Mouse (Mus musculus) embryonic facial prominence, embryonic 11.5 days (tissue): Measurements from ENCODE around the gene Slc8a1. TPM values are rescaled to one million over a fixed set of nuclear protein-coding genes. Genes with fewer than 3 reads are reported as not detected.

ENCODE experiments used
- ATAC-seq: fragments of 200-750 bp; cut with Nextera tagmentation; replicated peaks from 2 replicates; pipeline ENCODE4 v1.8.0; 2017; ENCODE audit warnings: low read depth; ENCODE audit not compliant: insufficient number of reproducible peaks, low FRiP score, low TSS enrichment
- DNase-seq: peaks from one replicate; pipeline ENCODE4 v3.0.0-alpha.2; 2015; ENCODE audit warnings: low spot score
- H3K27ac ChIP-seq: fragments of 300-500 bp; sonication (generic); replicated peaks from 2 replicates; pipeline ENCODE4 v1.5.1; 2014; ENCODE audit warnings: mild to moderate bottlenecking, low read depth, low read length, control low read depth
- H3K27me3 ChIP-seq: fragments of 300-500 bp; sonication (generic); 2 replicates; pipeline ENCODE4 v1.6.1; 2014; ENCODE audit warnings: mild to moderate bottlenecking, low read length, moderate library complexity, mixed read lengths; ENCODE audit not compliant: control insufficient read depth, insufficient read depth
- H3K36me3 ChIP-seq: fragments of 300-500 bp; sonication (generic); replicated peaks from 2 replicates; pipeline ENCODE4 v1.6.1; 2014; ENCODE audit warnings: low read depth, mild to moderate bottlenecking, low read length, moderate library complexity, mixed read lengths; ENCODE audit not compliant: control insufficient read depth, insufficient read depth
- H3K4me1 ChIP-seq: fragments of 300-500 bp; sonication (generic); 2 replicates; pipeline ENCODE4 v1.6.1; 2014; ENCODE audit warnings: low read length, mixed read lengths; ENCODE audit not compliant: control insufficient read depth, insufficient read depth
- H3K4me2 ChIP-seq: fragments of 300-500 bp; sonication (generic); 2 replicates; pipeline ENCODE4 v1.6.1; 2014; ENCODE audit warnings: low read depth, mild to moderate bottlenecking, control low read depth, low read length, moderate library complexity
- H3K4me3 ChIP-seq: fragments of 300-500 bp; sonication (generic); 2 replicates; pipeline ENCODE4 v1.5.1; 2014; ENCODE audit warnings: low read depth, low read length, control low read depth
- H3K9ac ChIP-seq: fragments of 300-500 bp; sonication (generic); replicated peaks from 2 replicates; pipeline ENCODE4 v1.6.1; 2014; ENCODE audit warnings: mild to moderate bottlenecking, control low read depth, low read length
- H3K9me3 ChIP-seq: fragments of 300-500 bp; sonication (generic); replicated peaks from 2 replicates; pipeline ENCODE4 v1.6.1; 2016; ENCODE audit warnings: mild to moderate bottlenecking, low read length, inconsistent platforms, mixed read lengths; ENCODE audit not compliant: control insufficient read depth
- WGBS: fragments of 180-500 bp; shearing (Covaris S2); extraction: QIAGEN DNeasy Blood & Tissue Kit; methylation state at CpG from one replicate; pipeline ENCODE4 v1.1.7; 2014; 5-methylcytosine and 5-hydroxymethylcytosine counted together
- polyA plus RNA-seq: library from polyadenylated mRNA; unstranded; fragments of >200 nt; fragmentation: Nextera tagmentation; extraction: Ambion mirVana; gene quantifications from 2 replicates; pipeline ENCODE4 v1.2.1, GENCODE M21; 2014

Gene Slc8a1
- polyA plus RNA-seq, 1 experiment from 2014 or later = 3.1 TPM

DNA sequence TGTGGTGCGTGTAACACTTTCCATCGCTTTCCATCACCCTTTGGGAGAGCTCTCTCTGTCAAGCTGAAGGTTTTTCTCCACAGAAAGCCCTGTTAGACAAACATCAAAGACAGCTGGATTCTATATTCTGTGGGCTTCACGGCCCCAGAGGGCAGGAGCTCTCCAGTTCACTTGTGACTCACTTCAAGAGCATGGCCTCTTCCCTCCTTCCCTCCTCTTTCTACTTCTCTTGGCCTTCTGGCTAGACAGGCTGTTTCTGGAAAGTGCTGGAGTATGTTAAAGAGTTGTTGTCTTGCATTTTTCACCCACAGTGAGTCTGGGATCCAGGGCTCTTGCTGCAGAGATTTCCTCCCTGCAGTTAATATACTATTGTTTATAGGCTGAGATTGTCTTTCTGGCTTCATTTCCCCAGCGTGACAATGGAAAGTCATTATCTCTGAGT lies 132.9 kb downstream of the Slc8a1 start:
- ATAC-seq (no peak), DNase-seq (peak; percentile 6)
- 55% methylated on average over 4 of the region's 4 CpGs for WGBS
- H3K27me3 ChIP-seq = no peaks in the 10 kb centered on the region
- no peaks in the 10 kb centered on the region for H3K36me3 ChIP-seq
- no peaks in the 10 kb centered on the region for H3K9me3 ChIP-seq
- H3K9ac ChIP-seq = no peak overlapping the region
- no peaks in the 10 kb centered on the region for H3K4me1 ChIP-seq
- no peak overlapping the region for H3K4me2 ChIP-seq
- H3K4me3 ChIP-seq = no peak overlapping the region
- no peak overlapping the region for H3K27ac ChIP-seq

DNA sequence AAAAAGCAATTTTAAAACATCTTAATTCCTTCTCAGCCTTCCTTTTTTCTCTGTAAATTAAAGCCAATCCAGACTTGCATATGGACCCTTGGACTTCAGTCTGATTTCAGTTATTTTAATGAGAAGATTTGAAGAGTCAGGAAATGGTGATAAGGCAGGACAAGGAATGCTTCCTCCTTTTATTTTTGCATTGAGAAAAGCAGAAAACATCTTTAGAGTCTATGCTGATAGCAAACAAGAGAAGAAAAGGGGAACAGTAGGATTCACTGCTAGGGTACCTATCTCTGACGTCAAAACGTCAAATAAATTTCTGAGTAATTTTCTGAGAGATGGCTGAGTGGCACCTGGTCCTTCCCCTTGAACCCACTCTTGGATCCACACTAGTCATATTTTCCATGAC lies 139.1 kb downstream of the Slc8a1 start:
- no peaks in the 10 kb centered on the region for H3K36me3 ChIP-seq
- ATAC-seq (no peak), DNase-seq (no peak)
- H3K9me3 ChIP-seq = no peaks in the 10 kb centered on the region
- H3K27ac ChIP-seq = no peak overlapping the region
- no peak overlapping the region for H3K4me3 ChIP-seq
- WGBS = 92% methylated on average over 2 of the region's 2 CpGs
- no peaks in the 10 kb centered on the region for H3K27me3 ChIP-seq
- no peaks in the 10 kb centered on the region for H3K4me1 ChIP-seq
- no peak overlapping the region for H3K4me2 ChIP-seq
- no peak overlapping the region for H3K9ac ChIP-seq

DNA sequence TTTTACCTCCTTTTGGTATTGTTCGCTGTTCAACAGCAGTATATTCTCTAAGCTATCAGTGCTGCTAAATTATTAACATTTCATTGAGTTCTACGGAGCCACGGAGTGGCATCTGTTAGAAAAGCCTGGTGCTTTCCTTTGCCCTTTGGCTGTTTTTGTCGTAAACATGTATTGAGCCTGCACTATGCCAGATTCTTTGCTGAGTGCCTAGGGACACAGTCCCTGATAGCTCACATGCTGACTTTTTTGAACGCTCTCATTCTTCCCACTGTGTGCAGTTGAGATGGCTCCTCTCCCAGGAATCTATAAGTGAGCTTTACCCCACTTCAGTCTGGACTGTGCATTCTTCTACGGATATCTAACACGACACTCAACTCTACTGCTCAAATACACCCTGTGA lies 148.4 kb downstream of the Slc8a1 start:
- Histone ChIP-seq H3K9me3 (no peaks in the 10 kb centered on the region), H3K4me2 (no peak overlapping the region), H3K4me3 (no peak overlapping the region), H3K27ac (no peak overlapping the region), H3K4me1 (no peaks in the 10 kb centered on the region), H3K9ac (no peak overlapping the region), H3K36me3 (no peaks in the 10 kb centered on the region), H3K27me3 (no peaks in the 10 kb centered on the region)
- WGBS = 80% methylated on average over 7 of the region's 7 CpGs
- no peak for ATAC-seq
- no peak for DNase-seq

DNA sequence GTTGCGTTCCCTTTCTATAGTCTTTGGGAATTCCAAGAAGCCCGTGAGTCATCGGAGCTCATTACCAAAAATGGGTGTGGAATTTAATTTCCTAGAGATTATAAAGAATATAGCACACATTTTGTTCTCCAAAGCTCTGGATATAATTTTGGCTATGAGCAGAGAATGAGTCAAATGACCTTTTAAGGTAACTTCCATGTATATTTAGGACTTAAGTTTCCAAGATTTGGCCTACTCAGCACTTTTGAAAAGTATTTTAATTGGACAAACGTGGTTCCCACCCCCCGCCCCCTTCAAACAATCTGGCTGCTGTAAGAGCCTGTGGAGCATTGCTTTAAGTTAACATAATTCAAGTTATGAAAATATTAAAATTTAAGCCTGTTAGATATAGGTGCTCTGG lies 151.4 kb downstream of the Slc8a1 start:
- Histone ChIP-seq H3K4me1 (no peaks in the 10 kb centered on the region), H3K9ac (no peak overlapping the region), H3K4me2 (no peak overlapping the region), H3K27ac (no peak overlapping the region), H3K9me3 (no peaks in the 10 kb centered on the region), H3K27me3 (no peaks in the 10 kb centered on the region), H3K36me3 (no peaks in the 10 kb centered on the region), H3K4me3 (no peak overlapping the region)
- WGBS = 83% methylated on average over 5 of the region's 5 CpGs
- DNase-seq = no peak
- ATAC-seq = no peak

DNA sequence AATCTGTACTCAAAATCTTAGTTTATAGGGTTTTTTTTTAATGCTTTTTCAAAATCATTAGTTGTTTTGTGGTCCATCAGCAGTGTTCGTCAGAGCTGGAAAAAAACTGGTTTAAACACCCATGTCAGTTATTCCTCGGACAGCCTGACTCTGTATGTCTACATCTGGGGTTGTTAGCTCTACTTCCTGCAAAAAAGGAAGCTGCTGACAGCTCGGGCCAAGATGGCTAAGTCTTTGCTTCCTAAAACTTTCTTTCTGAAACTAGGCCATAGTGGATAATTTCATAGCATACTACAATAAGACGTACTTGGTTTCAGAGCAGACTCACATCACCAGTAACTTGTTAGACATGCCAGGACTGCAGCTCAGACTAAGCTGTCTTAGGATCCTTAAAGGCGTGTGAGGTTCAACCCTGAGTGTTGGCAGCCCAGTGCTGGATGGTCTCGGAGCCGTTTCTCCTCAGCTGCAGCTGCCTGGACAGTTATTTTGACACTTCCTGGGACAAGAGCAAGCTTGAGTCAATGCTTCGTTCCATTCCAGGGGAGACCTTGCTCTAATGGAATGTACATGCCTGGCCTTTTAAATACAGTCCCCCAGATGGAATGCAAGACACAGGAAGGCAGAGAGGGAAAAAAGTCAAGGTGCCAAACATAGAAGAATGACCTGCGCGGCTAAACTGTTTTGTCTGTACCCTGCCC lies 158.3 kb downstream of the Slc8a1 start:
- Histone ChIP-seq H3K4me1 (no peaks in the 10 kb centered on the region), H3K27ac (no peak overlapping the region), H3K9me3 (no peaks in the 10 kb centered on the region), H3K4me3 (no peak overlapping the region), H3K4me2 (no peak overlapping the region), H3K9ac (no peak overlapping the region), H3K36me3 (no peaks in the 10 kb centered on the region), H3K27me3 (no peaks in the 10 kb centered on the region)
- DNase-seq (no peak), ATAC-seq (no peak)
- 65% methylated on average over 10 of the region's 10 CpGs for WGBS

DNA sequence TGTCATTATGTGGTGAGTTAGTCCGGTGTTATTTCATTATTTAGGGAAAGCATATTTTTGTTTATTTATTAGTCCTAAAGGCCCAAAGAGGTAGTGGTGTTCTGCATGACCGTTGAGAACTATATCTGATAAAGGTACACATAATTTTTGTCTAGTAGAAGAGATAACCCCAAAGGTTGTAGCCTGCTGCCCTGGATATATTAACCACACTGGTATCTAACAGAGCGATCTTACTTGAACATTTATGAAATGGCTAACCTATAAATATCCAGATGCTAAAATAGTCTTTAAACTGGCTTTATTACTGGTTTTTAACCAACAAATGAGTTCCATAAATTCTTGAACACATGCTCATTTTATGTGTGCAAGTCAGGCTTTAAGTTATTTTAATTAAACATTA lies 161.3 kb downstream of the Slc8a1 start:
- H3K9ac ChIP-seq = no peak overlapping the region
- H3K27ac ChIP-seq = no peak overlapping the region
- no peak overlapping the region for H3K4me2 ChIP-seq
- no peak overlapping the region for H3K4me3 ChIP-seq
- H3K4me1 ChIP-seq = no peaks in the 10 kb centered on the region
- ATAC-seq (no peak), DNase-seq (no peak)
- H3K27me3 ChIP-seq = no peaks in the 10 kb centered on the region
- no peaks in the 10 kb centered on the region for H3K9me3 ChIP-seq
- WGBS = 90% methylated on average over 3 of the region's 3 CpGs
- no peaks in the 10 kb centered on the region for H3K36me3 ChIP-seq

DNA sequence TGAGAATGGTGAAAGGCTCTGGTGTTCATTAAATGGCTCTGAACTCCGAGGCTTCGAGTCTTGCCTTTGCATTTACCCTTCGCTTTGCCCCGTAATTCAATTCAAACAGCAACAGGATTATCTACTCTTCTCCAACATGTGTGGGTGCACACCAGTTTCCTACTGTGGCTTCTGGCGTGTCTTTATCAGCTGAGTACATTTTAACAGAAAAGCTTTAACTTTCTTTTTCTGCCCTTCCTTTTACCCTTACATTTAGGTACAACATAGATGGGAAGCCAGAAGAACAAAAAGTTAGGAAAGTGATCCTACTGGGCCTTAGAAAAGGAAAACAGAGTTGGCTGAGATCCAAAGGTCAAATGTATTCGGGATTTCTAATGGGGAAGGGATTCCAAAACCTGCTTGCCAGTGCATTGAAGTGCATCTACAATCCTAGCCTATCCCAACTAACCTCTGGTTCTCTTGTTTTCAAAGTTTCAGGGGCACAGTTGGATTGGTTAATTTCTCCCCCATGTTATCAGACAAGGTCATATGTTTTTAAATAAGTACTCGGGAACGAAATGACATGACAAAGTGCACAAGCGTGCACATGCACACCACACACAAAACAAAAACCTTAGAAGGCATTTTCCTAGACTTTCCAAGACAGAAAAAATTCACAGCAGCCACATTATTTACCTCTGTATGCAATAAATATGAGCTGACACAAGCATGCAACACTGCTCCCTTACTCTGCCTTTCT lies 172.4 kb downstream of the Slc8a1 start:
- Histone ChIP-seq H3K36me3 (no peaks in the 10 kb centered on the region), H3K9me3 (no peaks in the 10 kb centered on the region), H3K9ac (no peak overlapping the region), H3K27me3 (no peaks in the 10 kb centered on the region), H3K4me1 (no peaks in the 10 kb centered on the region), H3K27ac (no peak overlapping the region), H3K4me3 (no peak overlapping the region), H3K4me2 (no peak overlapping the region)
- no peak for ATAC-seq
- WGBS = 68% methylated on average over 9 of the region's 9 CpGs
- DNase-seq = no peak

DNA sequence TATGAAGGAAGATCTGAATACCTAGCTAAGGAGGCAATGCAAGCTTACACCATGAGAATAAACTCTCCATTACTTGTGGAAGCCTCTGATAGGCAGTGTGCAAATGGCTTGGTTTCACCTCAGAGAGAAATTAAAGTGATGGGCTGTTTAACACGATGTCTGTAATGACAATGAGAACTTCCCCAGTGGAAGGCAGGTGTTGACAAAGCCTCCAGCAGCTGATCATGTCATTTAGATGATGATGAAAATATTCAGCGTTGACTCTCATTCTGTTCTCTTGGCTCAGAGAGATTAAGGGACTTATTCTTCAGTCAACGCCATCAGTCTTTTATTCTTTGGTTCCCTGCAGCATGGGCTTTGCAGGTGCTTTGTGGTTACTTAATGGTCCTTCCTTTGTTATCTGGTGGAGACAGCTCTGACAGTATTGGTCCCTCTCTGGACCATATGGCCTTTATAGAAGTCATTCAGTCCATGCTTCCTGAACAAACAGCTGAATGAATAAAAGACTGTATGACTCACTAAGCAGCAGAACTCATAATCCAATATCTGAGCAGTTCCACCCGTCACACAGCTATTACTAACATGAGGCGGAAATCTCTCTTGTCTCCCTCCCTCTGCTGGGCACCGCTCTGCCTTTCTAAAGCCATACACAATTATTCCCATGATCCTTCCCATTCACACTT lies 184.0 kb downstream of the Slc8a1 start:
- no peak overlapping the region for H3K4me3 ChIP-seq
- no peak overlapping the region for H3K9ac ChIP-seq
- H3K9me3 ChIP-seq = no peaks in the 10 kb centered on the region
- no peaks in the 10 kb centered on the region for H3K4me1 ChIP-seq
- no peaks in the 10 kb centered on the region for H3K36me3 ChIP-seq
- ATAC-seq (no peak), DNase-seq (no peak)
- 77% methylated on average over 6 of the region's 6 CpGs for WGBS
- no peak overlapping the region for H3K27ac ChIP-seq
- no peak overlapping the region for H3K4me2 ChIP-seq
- no peaks in the 10 kb centered on the region for H3K27me3 ChIP-seq
